Mouse (Mus musculus) kidney, embryonic 15.5 days (tissue): Measurements from ENCODE around the gene Slc9a3r2. TPM values are rescaled to one million over a fixed set of nuclear protein-coding genes. Genes with fewer than 3 reads are reported as not detected.
"Not testable (repeated sequence)": the region's sequence is repeated elsewhere in the genome, so short reads cannot be mapped to it uniquely, and the experiment has no call there.

ENCODE experiments used
- ATAC-seq: fragments of 200-750 bp; cut with Nextera tagmentation; replicated peaks from 2 replicates; pipeline ENCODE4 v1.8.0; 2017; ENCODE audit warnings: moderate TSS enrichment; ENCODE audit not compliant: low FRiP score
- H3K27ac ChIP-seq: fragments of 300-500 bp; sonication (generic); 2 replicates; pipeline ENCODE4 v1.5.1; 2015; ENCODE audit warnings: mild to moderate bottlenecking, inconsistent platforms
- H3K27me3 ChIP-seq: fragments of 300-500 bp; sonication (generic); 2 replicates; pipeline ENCODE4 v1.6.1; 2015; ENCODE audit warnings: inconsistent platforms
- H3K36me3 ChIP-seq: fragments of 300-500 bp; sonication (generic); 2 replicates; pipeline ENCODE4 v1.6.1; 2015; ENCODE audit warnings: inconsistent platforms
- H3K4me1 ChIP-seq: fragments of 300-500 bp; sonication (generic); 2 replicates; pipeline ENCODE4 v1.6.1; 2015; ENCODE audit warnings: inconsistent platforms
- H3K4me2 ChIP-seq: fragments of 300-500 bp; sonication (generic); 2 replicates; pipeline ENCODE4 v1.6.1; 2015; ENCODE audit warnings: moderate library complexity, mild to moderate bottlenecking, inconsistent platforms
- H3K4me3 ChIP-seq: fragments of 300-500 bp; sonication (generic); replicated peaks from 2 replicates; pipeline ENCODE4 v1.5.1; 2015; ENCODE audit warnings: mild to moderate bottlenecking, inconsistent platforms
- H3K9ac ChIP-seq: fragments of 300-500 bp; sonication (generic); 2 replicates; pipeline ENCODE4 v1.6.1; 2015; ENCODE audit warnings: mild to moderate bottlenecking, inconsistent platforms
- H3K9me3 ChIP-seq: fragments of 300-500 bp; sonication (generic); replicated peaks from 2 replicates; pipeline ENCODE4 v1.6.1; 2016; ENCODE audit warnings: inconsistent platforms
- WGBS: fragments of 180-500 bp; shearing (Covaris S2); methylation state at CpG from one replicate; pipeline ENCODE4 v1.1.7; 2015; ENCODE audit warnings: mixed read lengths; 5-methylcytosine and 5-hydroxymethylcytosine counted together
- polyA plus RNA-seq: library from polyadenylated mRNA; unstranded; fragments of >200 nt; fragmentation: Nextera tagmentation; extraction: Ambion mirVana; gene quantifications from 2 replicates; pipeline ENCODE4 v1.2.1, GENCODE M21; 2015

The Slc9a3r2 gene
- polyA plus RNA-seq, 1 experiment from 2014 or later = 106 TPM

GRCm38 (mm10) chr17:24677500-24678080, 27.5 kb upstream of the Slc9a3r2 start:
- H3K27me3 ChIP-seq = no peaks in the 10 kb centered on the region
- peaks cover 10% of the 10 kb centered on the region for H3K4me1 ChIP-seq
- H3K4me2 ChIP-seq = no peak overlapping the region
- no peak overlapping the region for H3K9ac ChIP-seq
- WGBS = 80% methylated on average over 24 of the region's 24 CpGs
- no peak overlapping the region for H3K4me3 ChIP-seq
- ATAC-seq = no peak
- H3K9me3 ChIP-seq = no peaks in the 10 kb centered on the region
- H3K36me3 ChIP-seq = peaks cover 67% of the 10 kb centered on the region
- no peak overlapping the region for H3K27ac ChIP-seq

- H3K36me3 ChIP-seq = peaks cover 60% of the 10 kb centered on the region
- 95% methylated on average over 5 of the region's 5 CpGs for WGBS
- H3K27ac ChIP-seq = no peak overlapping the region
- H3K9ac ChIP-seq = no peak overlapping the region
- no peak for ATAC-seq
- peaks cover 17% of the 10 kb centered on the region for H3K4me1 ChIP-seq
- H3K4me2 ChIP-seq = no peak overlapping the region
- H3K9me3 ChIP-seq = no peaks in the 10 kb centered on the region
- no peak overlapping the region for H3K4me3 ChIP-seq
- H3K27me3 ChIP-seq = no peaks in the 10 kb centered on the region
Measured at GRCm38 (mm10) chr17:24676877-24677276, 26.8 kb upstream of the Slc9a3r2 start.

- H3K36me3 ChIP-seq = peaks cover 53% of the 10 kb centered on the region
- H3K4me3 ChIP-seq = no peak overlapping the region
- WGBS = 68% methylated on average over 2 of the region's 2 CpGs
Measured at GRCm38 (mm10) chr17:24676187-24676586, 26.1 kb upstream of the Slc9a3r2 start.

GRCm38 (mm10) chr17:24674277-24674676, 24.1 kb upstream of the Slc9a3r2 start:
- Histone ChIP-seq H3K4me2 (no peak overlapping the region), H3K4me1 (peaks cover 35% of the 10 kb centered on the region), H3K27ac (no peak overlapping the region), H3K36me3 (peaks cover 34% of the 10 kb centered on the region), H3K9ac (no peak overlapping the region), H3K9me3 (no peaks in the 10 kb centered on the region), H3K27me3 (no peaks in the 10 kb centered on the region), H3K4me3 (no peak overlapping the region)
- WGBS = 83% methylated on average over 7 of the region's 7 CpGs
- no peak for ATAC-seq

More at GRCm38 (mm10) chr17:24676187-24676586, 26.1 kb upstream of the Slc9a3r2 start:
- Histone ChIP-seq H3K9me3 (no peaks in the 10 kb centered on the region), H3K27me3 (no peaks in the 10 kb centered on the region), H3K27ac (no peak overlapping the region), H3K4me1 (peaks cover 24% of the 10 kb centered on the region), H3K4me2 (no peak overlapping the region), H3K9ac (no peak overlapping the region)
- ATAC-seq = no peak

- peak overlapping the region; percentile 1; the same call in 1 of the 2 replicates for H3K4me3 ChIP-seq
- H3K9me3 ChIP-seq = no peaks in the 10 kb centered on the region
- H3K4me1 ChIP-seq = peaks cover 43% of the 10 kb centered on the region
- H3K27me3 ChIP-seq = no peaks in the 10 kb centered on the region
- peaks cover 13% of the 10 kb centered on the region for H3K36me3 ChIP-seq
- peak overlapping the region; percentile 22; the same call in 1 of the 2 replicates for H3K27ac ChIP-seq
- WGBS = 20% methylated on average over 5 of the region's 5 CpGs
- H3K4me2 ChIP-seq = peak overlapping the region; percentile 81
- 0 out of 2 replicates have a peak overlapping the region, but pooled peaks have one; percentile 23 for H3K9ac ChIP-seq
- ATAC-seq = no peak
Measured at GRCm38 (mm10) chr17:24672141-24672540, 22.0 kb upstream of the Slc9a3r2 start.

- Histone ChIP-seq H3K27me3 (no peaks in the 10 kb centered on the region), H3K36me3 (peaks cover 5% of the 10 kb centered on the region; the same call in 1 of the 2 replicates), H3K4me2 (peak overlapping the region; percentile 81), H3K9ac (peak overlapping the region; percentile 96; the same call in 1 of the 2 replicates), H3K27ac (peak overlapping the region; percentile 22; the same call in 1 of the 2 replicates), H3K9me3 (no peaks in the 10 kb centered on the region), H3K4me3 (peak overlapping the region; percentile 95), H3K4me1 (peaks cover 43% of the 10 kb centered on the region)
- 63% methylated on average over 5 of the region's 5 CpGs for WGBS
- no peak for ATAC-seq
Measured at GRCm38 (mm10) chr17:24671346-24671745, 21.2 kb upstream of the Slc9a3r2 start.

GRCm38 (mm10) chr17:24670246-24670844, 20.2 kb upstream of the Slc9a3r2 start:
- H3K4me1 ChIP-seq = peaks cover 39% of the 10 kb centered on the region
- 8% methylated on average over 8 of the region's 8 CpGs for WGBS
- peak overlapping the region; percentile 96 for H3K9ac ChIP-seq

GRCm38 (mm10) chr17:24669545-24670245, 19.6 kb upstream of the Slc9a3r2 start, which contains the start of gene Zfp598:
Gene Zfp598, plus strand, starts transcription at chr17:24669687.
- 0 out of 2 replicates have a peak, but pooled peaks cover 4% of the 10 kb centered on the region for H3K36me3 ChIP-seq
- H3K4me2 ChIP-seq = peak within 1 kb of the TSS; percentile 81
- peak within 1 kb of the TSS; percentile 95 for H3K4me3 ChIP-seq
- H3K9me3 ChIP-seq = no peaks in the 10 kb centered on the region
- H3K9ac ChIP-seq = peak within 1 kb of the TSS; percentile 96
- H3K4me1 ChIP-seq = peaks cover 39% of the 10 kb centered on the region
- peak; percentile 97 for ATAC-seq
- under 1% methylated on average over 73 of the region's 80 CpGs for WGBS
- peak within 1 kb of the TSS; percentile 81 for H3K27ac ChIP-seq
- no peaks in the 10 kb centered on the region for H3K27me3 ChIP-seq

More at GRCm38 (mm10) chr17:24670246-24670844, 20.2 kb upstream of the Slc9a3r2 start:
- Histone ChIP-seq H3K9me3 (no peaks in the 10 kb centered on the region), H3K4me3 (peak overlapping the region; percentile 95), H3K27ac (peak overlapping the region; percentile 81), H3K4me2 (peak overlapping the region; percentile 81), H3K36me3 (0 out of 2 replicates have a peak, but pooled peaks cover 4% of the 10 kb centered on the region), H3K27me3 (no peaks in the 10 kb centered on the region)
- ATAC-seq = no peak

GRCm38 (mm10) chr17:24669214-24669544, 19.1 kb upstream of the Slc9a3r2 start:
- H3K4me2 ChIP-seq = peak overlapping the region; percentile 81
- peak overlapping the region; percentile 81 for H3K27ac ChIP-seq
- H3K4me1 ChIP-seq = peaks cover 39% of the 10 kb centered on the region
- H3K4me3 ChIP-seq = peak overlapping the region; percentile 95
- 0 out of 2 replicates have a peak, but pooled peaks have one; percentile 11 for ATAC-seq
- 12% methylated on average over 15 of the region's 15 CpGs for WGBS
- H3K9ac ChIP-seq = peak overlapping the region; percentile 96
- H3K9me3 ChIP-seq, H3K36me3 ChIP-seq, H3K27me3 ChIP-seq: not testable (repeated sequence)

GRCm38 (mm10) chr17:24667416-24667815, 17.3 kb upstream of the Slc9a3r2 start:
- no peaks in the 10 kb centered on the region for H3K9me3 ChIP-seq
- no peak overlapping the region for H3K27ac ChIP-seq
- no peak overlapping the region for H3K4me3 ChIP-seq
- no peaks in the 10 kb centered on the region for H3K36me3 ChIP-seq
- ATAC-seq = no peak
- H3K4me1 ChIP-seq = peaks cover 31% of the 10 kb centered on the region
- no peak overlapping the region for H3K4me2 ChIP-seq
- WGBS = 29% methylated on average over 6 of the region's 6 CpGs
- no peak overlapping the region for H3K9ac ChIP-seq
- 0 out of 2 replicates have a peak, but pooled peaks cover 4% of the 10 kb centered on the region for H3K27me3 ChIP-seq

- WGBS = 69% methylated on average over 7 of the region's 7 CpGs
- not testable (repeated sequence) for ATAC-seq
Measured at GRCm38 (mm10) chr17:24667011-24667410, 16.9 kb upstream of the Slc9a3r2 start.

More at GRCm38 (mm10) chr17:24667011-24667410, 16.9 kb upstream of the Slc9a3r2 start:
- H3K4me1 ChIP-seq = peaks cover 27% of the 10 kb centered on the region
- H3K9ac ChIP-seq, H3K27ac ChIP-seq, H3K4me3 ChIP-seq, H3K27me3 ChIP-seq, H3K4me2 ChIP-seq, H3K9me3 ChIP-seq, H3K36me3 ChIP-seq: not testable (repeated sequence)
